Mouse (Mus musculus) left cerebral cortex, adult 8-10 months (tissue): ENCODE data around the gene Reln. TPM values are rescaled to one million over a fixed set of nuclear protein-coding genes. Genes with fewer than 3 reads are reported as not detected.

Source experiments
- DNase-seq, 2 experiments: peaks; one replicate each; pipeline ENCODE4 v3.0.0; 2022; ENCODE audit warnings: low spot score in 2 of 2
- total RNA-seq, 4 experiments: library from RNA; stranded (reverse); gene quantifications; 2 replicates each; pipeline ENCODE4 v1.2.4; 2022

The Reln gene
- total RNA-seq, 4 experiments from 2014 or later = 55.8 to 76.9 (median 64.0) TPM

GRCm38 (mm10) chr5:22119296-22119695 is 225.2 kb downstream of the Reln start:
- DNase-seq = no peak

- DNase-seq = no peak
Observed at GRCm38 (mm10) chr5:22118456-22118855, 226.0 kb downstream of the Reln start.

- no peak for DNase-seq
Observed at GRCm38 (mm10) chr5:22116922-22117321, 227.6 kb downstream of the Reln start.

GRCm38 (mm10) chr5:22106811-22107485 is 237.6 kb downstream of the Reln start:
- DNase-seq = no peak

- DNase-seq = no peak
Observed at GRCm38 (mm10) chr5:22094984-22095383, 249.5 kb downstream of the Reln start.

- DNase-seq = no peak
Observed at GRCm38 (mm10) chr5:22094043-22094442, 250.5 kb downstream of the Reln start.

- DNase-seq = no peak
Observed at GRCm38 (mm10) chr5:22093157-22093865, 251.2 kb downstream of the Reln start.

GRCm38 (mm10) chr5:22080468-22080986 is 264.0 kb downstream of the Reln start:
- DNase-seq = no peak

GRCm38 (mm10) chr5:22074971-22075370 is 269.5 kb downstream of the Reln start:
- no peak for DNase-seq

- no peak for DNase-seq
Observed at GRCm38 (mm10) chr5:22072591-22072990, 271.9 kb downstream of the Reln start.

- DNase-seq = no peak
Observed at GRCm38 (mm10) chr5:22059251-22059650, 285.3 kb downstream of the Reln start.

GRCm38 (mm10) chr5:22041825-22042224 is 302.7 kb downstream of the Reln start:
- no peak for DNase-seq

GRCm38 (mm10) chr5:22039375-22040149 is 304.9 kb downstream of the Reln start:
- DNase-seq = no peak

- no peak for DNase-seq
Observed at GRCm38 (mm10) chr5:22035201-22035600, 309.3 kb downstream of the Reln start.

- DNase-seq = no peak
Observed at GRCm38 (mm10) chr5:22033039-22033438, 311.5 kb downstream of the Reln start.

GRCm38 (mm10) chr5:22031653-22032052 is 312.8 kb downstream of the Reln start:
- DNase-seq = no peak

GRCm38 (mm10) chr5:22028379-22028778 is 316.1 kb downstream of the Reln start:
- DNase-seq = no peak

- DNase-seq = no peak
Observed at GRCm38 (mm10) chr5:22027240-22027875, 317.1 kb downstream of the Reln start.

- DNase-seq = no peak
Observed at GRCm38 (mm10) chr5:22025746-22026145, 318.8 kb downstream of the Reln start.

GRCm38 (mm10) chr5:22024108-22024507 is 320.4 kb downstream of the Reln start:
- DNase-seq = no peak

GRCm38 (mm10) chr5:22017896-22018295 is 326.6 kb downstream of the Reln start:
- no peak for DNase-seq
